Mouse (Mus musculus): Measurements from ENCODE around the gene Endog.
"Not testable (repeated sequence)": the region's sequence is repeated elsewhere in the genome, so short reads cannot be mapped to it uniquely, and the experiment has no call there.

Endog gene

GRCm38 (mm10) chr2:30171997-30172382 is 697 bp downstream of the Endog start:
- DNase-seq, result no peak

GRCm38 (mm10) chr2:30173541-30174240 is 2.4 kb downstream of the Endog start:
- no peak for DNase-seq

GRCm38 (mm10) chr2:30175897-30176296 is 4.6 kb downstream of the Endog start:
- DNase-seq, result no peak

- no peak for DNase-seq
These were observed 5.3 kb downstream of the Endog start for GRCm38 (mm10) chr2:30176561-30176960.

- DNase-seq, result peak; percentile 99
These were observed 6.7 kb downstream of the Endog start, which contains the start of gene Spout1 for GRCm38 (mm10) chr2:30177700-30178675. Gene Spout1 (minus strand): TSS chr2:30178459.

GRCm38 (mm10) chr2:30178711-30179110 is 7.4 kb downstream of the Endog start:
- not testable (repeated sequence) for DNase-seq

- DNase-seq, result no peak
These were observed 11.1 kb downstream of the Endog start for GRCm38 (mm10) chr2:30182424-30182823.

GRCm38 (mm10) chr2:30183721-30184120 is 12.4 kb downstream of the Endog start:
- DNase-seq, result no peak

- no peak for DNase-seq
These were observed 14.0 kb downstream of the Endog start for GRCm38 (mm10) chr2:30185276-30185675.

GRCm38 (mm10) chr2:30185681-30186080 is 14.4 kb downstream of the Endog start:
- no peak for DNase-seq

- no peak for DNase-seq
These were observed 20.7 kb downstream of the Endog start for GRCm38 (mm10) chr2:30191790-30192580.

GRCm38 (mm10) chr2:30194656-30195055 is 23.4 kb downstream of the Endog start:
- DNase-seq, result no peak

GRCm38 (mm10) chr2:30198021-30198420 is 26.7 kb downstream of the Endog start:
- no peak for DNase-seq

- no peak for DNase-seq
These were observed 28.7 kb downstream of the Endog start for GRCm38 (mm10) chr2:30199984-30200383.

- DNase-seq, result no peak
These were observed 29.2 kb downstream of the Endog start for GRCm38 (mm10) chr2:30200388-30200925.

- DNase-seq, result peak; percentile 7
These were observed 32.1 kb downstream of the Endog start for GRCm38 (mm10) chr2:30203439-30203838.

- peak; percentile 42 for DNase-seq
These were observed 33.9 kb downstream of the Endog start for GRCm38 (mm10) chr2:30205255-30205628.

GRCm38 (mm10) chr2:30205629-30206357 is 34.5 kb downstream of the Endog start, which contains the start of gene Kyat1:
Gene Kyat1 (minus strand): TSS chr2:30205847.
- DNase-seq, result peak; percentile 97

GRCm38 (mm10) chr2:30207401-30207800 is 36.1 kb downstream of the Endog start:
- no peak for DNase-seq

GRCm38 (mm10) chr2:30207886-30208285 is 36.6 kb downstream of the Endog start:
- no peak for DNase-seq

GRCm38 (mm10) chr2:30211408-30212168 is 40.3 kb downstream of the Endog start:
- no peak for DNase-seq
